Mouse (Mus musculus) adrenal gland, adult 2 months (tissue): ENCODE measurements at regions not wholly inside any gene's neighbourhood (a gene's known extent, or its start where the extent isn't known, plus 50 kb on each side); places are given as distances from the start of the nearest gene placed in this dataset.
A peak's percentile ranks its signal among the peaks of the same experiment; 100 is the strongest.

ENCODE experiments used
- DNase-seq: peaks from one replicate; pipeline ENCODE4 v3.0.0; 2021

DNA sequence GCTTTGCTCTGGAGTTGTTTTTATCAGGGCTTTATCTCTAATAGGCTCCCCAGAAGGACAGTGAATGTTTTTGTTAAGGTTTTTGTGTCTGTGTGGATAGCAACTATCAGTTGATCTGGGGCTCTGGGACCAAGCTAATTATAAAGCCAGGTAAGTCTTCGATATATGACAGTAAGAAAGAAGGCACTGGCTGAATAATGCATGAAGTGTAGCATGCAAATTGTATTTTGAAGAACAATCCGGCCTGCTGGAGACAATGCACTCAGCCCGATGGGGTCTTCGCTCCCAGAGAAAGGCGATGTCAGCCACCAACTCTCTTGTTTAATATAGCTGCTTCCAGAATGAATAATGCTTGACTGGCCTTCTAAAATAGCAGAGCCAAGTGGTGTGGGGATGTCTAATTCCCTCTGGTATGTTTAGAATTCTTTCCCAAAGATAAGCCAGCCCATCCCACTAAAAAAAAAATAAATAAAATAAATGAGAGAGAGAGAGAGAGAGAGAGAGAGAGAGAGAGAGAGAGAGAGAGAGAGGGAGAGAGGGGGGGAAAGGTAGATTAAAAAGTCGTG, 68.6 kb downstream of the Dad1 start:
- DNase-seq: no peak

DNA sequence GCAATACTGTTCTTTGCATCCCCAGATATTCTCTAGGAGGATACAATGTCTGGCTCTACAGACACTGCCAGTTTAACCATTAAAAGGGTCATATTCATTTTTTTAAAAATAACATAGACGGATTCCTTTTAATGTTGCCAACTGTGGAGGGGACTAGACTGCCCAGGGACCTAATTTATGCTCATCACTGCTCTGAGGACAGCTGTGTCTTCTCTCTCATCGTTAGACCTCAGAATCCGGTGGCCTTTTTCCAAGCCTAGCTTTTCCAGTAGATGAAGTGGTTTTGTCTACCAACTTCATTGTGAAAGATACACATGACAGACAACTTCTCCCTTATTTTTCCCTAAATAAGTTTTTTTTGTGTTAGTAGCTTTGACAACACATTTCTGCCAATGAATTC, 70.0 kb downstream of the Dad1 start:
- no peak for DNase-seq

DNA sequence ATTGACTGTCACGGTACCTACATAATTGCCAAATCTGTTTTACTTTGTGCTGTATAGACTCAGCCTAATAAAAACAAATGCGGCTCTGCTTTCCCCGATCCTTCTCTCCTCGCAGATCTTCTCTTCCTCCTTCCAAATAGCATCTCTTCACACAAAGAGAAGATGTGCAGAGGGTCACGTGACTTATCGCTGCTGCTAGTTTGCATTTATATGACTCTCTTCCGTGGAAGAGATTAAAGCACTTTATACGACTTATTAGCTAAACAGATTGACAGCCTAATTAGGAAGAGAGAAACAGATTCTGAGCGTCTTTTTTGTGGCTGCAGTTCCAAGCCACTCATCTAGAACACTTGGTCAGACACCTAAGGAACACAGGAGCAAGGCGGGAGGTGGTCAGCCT, 71.1 kb downstream of the Dad1 start:
- no peak for DNase-seq

DNA sequence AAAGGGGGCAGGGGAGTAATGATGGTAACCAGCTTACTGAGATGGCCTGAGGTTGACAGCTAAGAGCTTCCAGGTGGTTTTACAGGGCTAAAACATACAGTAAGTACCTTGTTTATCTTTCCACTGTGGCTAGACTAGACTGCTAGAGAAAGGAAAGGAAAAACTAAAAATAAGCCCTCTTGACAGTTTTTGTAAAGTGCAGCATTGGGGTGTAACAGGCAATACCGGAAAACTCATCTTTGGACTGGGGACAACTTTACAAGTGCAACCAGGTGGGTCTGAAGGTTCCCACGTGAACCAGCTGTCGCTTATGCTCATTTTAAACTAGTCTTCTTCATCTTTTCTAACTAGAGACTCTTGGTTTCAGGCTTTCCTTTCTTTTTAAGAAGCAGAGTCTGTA, 72.6 kb downstream of the Dad1 start:
- DNase-seq: no peak

DNA sequence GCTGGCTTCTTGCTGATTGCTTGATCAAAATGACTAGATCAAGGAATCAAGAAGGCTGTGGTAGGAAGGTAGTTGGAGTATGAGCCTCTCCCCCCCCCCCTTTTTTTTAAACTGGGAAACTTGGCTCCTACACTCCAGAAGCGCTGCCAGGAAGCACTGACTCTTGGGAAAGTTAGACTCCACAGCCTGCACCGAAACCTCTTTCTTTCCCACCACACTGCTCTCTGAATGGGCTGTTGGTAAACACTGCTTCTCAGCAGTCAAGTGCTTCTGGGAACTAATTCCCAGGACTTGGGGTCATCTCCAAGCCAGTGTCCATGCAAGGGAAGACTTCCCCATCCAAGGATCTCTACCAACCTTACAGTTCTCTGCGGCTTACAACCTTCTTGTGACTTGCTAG, 73.2 kb downstream of the Dad1 start:
- no peak for DNase-seq

DNA sequence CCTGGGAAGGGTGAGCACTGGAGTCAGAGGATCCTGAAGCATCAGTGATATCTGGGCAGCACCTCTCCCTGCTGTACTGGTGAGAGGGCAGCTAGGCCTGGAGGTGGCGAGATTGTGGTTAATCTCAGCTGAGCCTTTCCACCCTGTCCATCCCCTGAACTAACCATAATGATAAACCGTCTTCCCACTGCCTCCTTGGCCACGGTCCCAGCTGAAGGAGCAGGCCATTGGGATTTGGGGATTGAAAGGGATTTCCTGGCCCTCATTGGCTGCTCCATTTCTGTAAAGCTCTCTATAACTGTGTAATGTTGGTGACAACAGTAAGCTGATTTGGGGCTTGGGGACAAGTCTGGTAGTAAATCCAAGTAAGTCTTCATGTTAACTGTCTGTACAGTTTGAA, 73.6 kb downstream of the Dad1 start:
- no peak for DNase-seq

DNA sequence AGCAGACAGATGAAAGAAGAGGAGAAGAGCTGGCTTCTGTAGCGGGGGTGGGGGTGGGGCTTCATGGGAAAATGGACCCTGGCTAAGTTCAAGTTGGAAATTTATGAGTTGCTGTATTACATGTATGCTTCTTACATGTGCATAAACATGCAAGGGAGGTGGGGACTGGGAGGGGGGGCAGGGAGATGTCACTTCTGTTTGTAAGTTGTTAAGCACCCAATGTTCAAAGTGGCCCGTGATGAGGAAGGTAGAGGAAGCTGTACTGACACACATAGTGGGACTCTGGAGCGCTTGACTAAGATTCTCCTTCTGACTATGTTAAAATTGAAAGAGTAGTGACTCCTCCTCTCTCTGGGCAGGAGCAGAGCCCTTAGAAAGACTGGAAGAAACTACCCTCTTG, 75.0 kb downstream of the Dad1 start:
- no peak for DNase-seq

DNA sequence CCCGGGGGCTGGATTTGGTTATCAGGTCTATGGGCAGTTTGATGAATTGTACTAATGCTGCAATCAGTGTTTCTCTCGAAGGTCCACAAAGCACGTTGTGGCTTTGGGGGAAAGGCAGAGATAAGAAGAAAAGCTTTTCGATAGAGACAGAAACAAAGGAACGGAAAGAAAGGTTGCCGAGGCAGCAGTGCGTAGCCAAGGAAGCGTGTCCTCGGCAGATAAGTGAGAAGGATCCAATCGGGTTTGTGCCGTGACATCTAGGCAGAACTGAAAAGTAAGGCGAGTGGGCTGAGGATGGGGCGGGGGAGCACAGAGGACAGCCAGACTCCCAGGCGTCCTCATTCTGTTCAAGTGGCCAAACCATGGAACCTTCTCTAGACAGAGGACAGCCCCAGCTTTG, 77.4 kb downstream of the Dad1 start:
- DNase-seq: no peak

DNA sequence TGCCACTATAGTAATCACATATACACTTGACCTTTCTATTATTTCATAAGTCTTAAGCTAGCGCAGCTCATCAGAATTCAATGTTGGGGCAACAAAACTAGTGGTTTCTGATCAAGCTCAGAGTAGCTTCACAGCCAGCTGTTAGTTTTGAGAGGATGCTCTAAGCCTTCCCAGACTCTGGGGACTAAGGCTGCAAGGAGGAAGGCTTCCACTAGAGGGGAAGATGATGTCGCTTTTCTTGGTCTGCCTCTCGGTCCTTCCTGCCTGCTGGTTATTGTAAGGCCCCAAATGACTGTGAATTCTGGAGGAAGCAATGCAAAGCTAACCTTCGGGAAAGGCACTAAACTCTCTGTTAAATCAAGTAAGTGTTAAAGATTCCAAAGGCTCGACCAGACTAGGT, 78.4 kb downstream of the Dad1 start:
- no peak for DNase-seq

DNA sequence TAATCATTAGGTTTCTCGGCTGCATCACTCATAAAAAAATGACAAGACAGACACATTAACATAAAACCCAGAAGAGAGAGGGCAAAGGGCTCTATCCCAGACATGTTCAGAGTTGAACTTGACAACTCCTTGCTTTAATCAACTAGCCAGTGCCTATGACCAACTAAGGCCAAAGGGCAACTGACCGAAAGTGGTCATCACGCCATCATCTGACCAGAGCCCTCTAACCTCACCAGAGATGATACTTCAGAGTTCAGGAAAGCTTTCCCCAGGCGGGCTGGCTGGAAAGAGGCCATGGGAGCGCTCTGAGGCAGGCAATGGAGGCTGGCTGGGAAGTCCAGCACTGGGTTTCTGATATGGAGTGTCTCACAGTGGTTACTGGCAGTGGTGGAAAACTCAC, 80.6 kb downstream of the Dad1 start:
- DNase-seq: no peak

DNA sequence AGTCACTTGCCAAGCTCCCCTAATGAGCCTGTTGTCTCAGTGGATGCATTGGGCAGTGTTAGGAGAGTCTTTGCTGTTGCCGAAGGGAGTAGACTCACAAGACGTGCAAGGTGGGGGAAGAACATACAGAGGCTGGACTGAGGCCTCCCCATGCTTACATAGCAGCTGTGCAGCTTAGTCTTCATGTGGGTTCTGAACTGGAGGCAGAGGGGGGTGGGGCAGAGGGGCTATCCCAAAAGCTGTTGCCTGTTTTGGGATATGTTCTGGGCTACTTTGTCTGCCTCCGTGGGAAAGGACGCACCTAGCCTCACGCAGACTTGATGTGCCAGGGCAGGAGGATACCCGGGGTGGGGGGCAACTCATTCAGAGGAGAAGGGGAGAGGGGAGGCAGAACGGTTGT, 84.7 kb downstream of the Dad1 start:
- no peak for DNase-seq

DNA sequence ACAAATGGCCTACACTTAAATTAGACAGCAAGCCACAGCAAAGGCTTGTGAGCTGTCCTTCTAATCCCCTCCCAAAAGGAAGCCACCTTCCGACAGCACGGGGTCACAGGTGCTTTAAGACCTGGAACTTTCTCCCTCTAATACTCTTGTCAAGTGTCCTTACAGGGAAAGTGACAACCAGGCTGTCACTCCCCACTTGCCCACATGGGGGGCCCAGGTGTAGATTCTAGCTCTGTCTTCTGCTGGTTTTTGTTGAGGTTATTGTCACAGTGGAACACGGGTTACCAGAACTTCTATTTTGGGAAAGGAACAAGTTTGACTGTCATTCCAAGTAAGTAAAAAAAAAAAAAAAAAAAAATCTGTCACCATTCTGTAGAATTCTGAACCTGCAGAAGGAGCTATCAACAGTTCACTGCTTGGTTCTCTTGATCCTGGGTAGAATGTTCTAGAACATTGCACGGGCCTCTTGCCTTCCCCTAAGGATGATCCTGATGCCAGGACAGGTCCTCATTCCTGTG, 85.4 kb downstream of the Dad1 start:
- DNase-seq: no peak

DNA sequence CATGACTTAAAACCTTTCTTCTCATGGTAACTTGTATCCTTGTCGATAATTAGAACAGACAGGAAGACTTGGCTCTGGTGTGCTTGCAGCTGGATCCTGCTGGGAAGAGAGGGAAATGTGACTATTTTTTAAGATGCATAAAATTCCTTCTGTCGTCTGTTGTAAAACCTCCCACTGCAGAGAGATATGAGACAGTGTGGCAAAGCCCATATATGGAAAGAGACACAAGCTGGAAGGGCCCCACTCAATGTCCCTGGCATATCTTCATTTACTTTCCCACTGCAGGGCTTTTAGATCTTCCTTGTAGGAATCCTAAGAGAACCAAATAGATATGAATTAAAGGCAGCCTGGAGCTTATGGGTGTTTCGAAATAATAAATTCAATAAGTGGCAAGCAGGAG, 87.8 kb downstream of the Dad1 start:
- no peak for DNase-seq

DNA sequence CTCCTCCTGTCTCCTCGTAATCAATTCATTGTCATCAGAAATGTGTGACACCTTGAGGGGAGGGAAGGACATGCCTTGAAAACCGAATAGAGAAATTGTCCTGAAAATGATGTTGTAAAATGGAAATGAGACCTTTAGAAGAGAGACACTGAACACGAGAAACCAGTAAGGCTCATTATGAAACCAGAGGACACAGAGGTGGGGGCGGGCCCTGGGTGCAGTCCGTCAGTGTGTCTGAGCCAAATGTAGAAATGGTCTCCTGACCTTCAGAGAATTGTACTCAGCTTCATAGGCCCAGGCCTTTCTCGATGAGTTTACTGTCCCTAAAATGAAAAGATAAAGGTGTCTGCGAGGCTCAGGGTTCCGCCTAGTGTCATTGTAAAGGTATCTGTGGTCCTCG, 89.0 kb downstream of the Dad1 start:
- peak; percentile 34 for DNase-seq

DNA sequence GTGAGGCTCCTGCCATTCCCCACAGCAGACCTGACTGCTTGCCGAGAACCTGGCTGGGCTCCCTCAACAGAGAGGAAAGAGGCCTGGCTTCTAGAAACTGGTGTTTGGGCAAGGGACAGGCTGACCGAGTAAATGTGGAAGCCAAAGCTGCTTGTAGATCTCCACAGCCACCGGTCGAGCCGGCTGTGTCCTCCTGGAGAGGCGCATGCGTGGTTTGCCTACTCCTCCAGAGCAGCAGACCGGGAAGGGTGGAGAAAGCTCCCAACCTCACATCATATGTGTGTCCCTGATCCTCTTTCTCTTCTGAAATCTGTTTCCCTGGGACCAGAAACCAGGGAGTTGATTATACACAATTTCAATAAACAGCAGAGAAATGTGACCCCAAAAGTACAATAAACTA, 92.0 kb downstream of the Dad1 start:
- no peak for DNase-seq

DNA sequence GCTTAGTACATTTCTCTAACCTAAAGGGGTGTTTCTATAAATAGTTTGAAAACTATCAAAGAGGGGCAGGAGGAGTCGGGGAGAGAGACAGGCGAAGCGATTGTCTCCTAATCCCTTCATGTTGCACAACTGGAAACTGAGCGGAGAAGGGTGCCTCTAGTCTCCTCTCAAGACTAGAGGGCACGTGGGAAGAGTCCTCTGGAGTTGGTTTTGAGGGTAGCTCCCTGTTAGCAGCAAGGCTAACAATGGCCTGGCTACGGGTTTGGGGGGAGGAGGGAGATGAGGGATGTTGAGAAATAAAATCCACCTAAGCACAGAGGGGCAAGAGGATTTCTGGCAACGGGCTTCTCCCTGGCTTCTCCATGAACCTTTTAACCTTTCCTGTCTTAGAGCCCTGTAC, 92.7 kb downstream of the Dad1 start:
- DNase-seq: no peak

DNA sequence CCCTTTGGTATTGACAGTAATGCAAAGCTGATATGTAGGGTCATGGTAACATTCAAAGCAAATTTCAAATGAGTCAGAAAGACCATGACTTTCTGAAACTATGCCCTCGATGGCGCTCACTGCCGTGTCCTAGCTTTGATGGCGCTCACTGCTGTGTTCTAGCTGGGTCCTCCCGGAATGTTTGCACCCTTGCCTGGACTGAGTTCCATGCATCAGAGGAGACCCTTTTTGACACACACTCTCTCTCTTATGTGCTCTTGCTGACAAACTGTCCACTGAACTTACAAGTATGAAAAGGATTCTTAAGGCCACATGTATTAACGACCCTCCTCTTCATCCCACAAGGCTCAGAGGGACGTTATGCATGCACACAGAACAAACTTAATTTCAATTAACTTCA, 94.1 kb downstream of the Dad1 start:
- no peak for DNase-seq

DNA sequence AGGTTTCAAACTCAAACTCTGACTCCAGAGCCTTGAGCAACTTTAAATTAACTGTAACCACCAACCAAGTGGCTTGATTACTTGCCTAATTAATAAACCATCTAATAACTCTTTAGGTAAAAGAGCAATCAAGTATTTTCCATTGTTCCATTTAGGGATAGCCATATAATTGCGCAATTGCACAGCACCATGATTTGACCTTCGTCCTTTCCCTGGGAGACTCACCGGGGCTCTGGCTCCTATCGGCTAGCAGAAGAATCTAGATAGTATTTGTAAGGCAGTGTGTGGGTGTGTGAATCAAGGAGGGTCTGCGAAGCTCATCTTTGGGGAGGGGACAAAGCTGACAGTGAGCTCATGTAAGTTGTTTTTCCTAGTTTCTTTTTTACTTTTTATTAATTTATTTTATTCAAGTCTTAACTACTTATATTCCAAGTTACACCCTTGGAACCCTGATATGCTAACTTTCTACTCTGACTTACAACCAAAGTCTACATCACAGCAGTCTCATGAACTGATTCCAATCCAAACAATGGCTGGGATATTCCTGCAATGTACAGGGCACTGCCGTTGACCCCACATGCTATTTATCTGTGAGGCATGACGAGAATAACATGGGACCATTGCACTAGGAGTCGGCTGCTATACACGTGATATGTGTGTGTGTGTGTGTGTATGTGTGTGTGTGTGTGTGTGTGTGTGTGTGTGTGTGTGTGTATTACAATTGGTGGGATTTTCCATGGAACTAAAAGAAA, 95.5 kb downstream of the Dad1 start:
- no peak for DNase-seq

DNA sequence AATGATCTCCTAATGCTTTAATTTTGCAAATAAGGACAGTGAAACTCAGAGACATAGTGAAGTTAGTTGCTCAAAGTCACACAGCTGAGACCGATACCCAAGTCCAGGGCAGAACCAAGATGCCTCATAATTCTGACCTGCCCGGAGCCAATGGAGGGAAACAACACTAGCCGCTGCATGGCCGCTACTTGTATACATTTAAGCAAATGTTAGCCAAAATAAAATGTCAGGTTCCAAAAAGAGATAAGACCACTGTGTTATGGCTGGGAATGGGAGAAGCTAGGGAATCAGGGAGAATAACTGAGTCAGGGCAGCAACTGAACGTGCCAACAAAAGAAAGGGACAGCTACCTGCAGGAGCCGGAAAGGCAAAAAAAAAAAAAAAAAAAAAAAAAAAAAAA, 97.4 kb downstream of the Dad1 start:
- DNase-seq: no peak

DNA sequence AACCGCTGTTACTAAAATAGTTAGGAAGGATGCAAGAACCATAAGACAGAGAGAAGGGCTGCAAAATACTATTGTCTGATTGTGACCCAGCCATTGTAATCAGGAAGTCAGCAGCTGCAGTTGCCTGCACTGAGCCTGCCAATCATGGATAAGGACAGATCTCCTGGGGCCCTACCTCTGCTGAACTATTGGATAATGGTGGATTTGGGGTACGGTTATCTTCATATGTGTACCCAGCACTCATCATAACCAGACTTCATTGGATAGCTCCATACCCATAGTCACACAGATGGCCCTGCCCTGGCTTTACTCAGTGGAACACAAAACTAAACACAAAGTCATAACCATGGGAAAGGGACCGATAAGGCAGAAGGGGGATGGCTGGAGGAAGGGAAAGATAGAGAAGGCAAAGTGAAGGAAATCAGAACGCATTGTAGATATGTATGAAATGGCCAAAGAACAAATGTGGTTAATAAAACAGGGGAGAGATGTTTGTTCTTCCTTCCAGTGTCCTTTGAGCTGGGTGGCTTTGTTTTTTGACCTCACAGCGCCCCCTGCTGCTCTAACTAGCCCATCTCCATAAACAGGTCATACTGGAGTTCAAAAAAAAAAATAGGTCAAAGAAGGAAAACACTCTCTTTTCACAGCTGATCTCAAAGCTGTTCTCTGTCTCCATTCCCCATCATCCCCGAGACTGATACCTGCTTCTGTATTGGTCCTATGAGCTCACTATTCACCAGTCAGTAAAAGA, 101.2 kb downstream of the Dad1 start:
- DNase-seq: peak; percentile 81

DNA sequence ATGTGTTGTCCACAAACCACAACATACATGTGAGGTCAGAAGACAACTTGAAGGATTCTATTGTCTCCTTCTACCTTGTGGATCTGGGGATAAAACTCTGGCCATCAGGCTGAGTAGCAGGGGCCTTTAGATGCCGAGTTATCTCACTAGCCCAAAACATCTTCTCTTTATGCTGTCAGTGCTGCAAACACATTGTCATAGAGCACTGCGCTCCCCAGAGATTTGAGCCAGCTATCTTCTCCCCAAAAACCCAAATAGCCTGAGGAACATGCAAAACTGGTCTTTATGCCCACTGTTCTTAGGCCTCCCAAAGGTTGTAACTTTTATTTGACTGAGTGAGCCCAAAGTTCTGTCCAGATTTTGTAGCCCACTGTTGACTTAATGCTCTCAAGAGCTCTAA, 102.0 kb downstream of the Dad1 start:
- DNase-seq: no peak

DNA sequence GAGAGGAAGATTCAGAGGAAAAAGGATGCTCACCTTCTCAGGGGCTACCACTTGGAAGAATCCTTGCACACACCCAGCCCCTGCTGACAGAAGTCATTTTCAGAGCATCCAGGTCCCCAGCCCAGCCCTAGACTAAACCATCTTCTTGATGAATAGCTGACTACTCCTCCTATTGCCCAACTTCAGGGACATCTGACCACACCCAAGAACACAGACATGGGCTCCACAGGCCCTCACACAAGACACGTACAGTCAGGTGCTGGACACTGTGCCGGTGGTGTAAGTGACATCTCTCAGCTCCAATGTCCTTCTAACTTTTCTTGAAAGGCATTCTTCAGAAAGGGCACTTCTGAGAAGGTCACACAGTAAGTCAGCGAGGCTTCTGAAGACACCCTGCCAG, 102.6 kb downstream of the Dad1 start:
- DNase-seq: no peak

DNA sequence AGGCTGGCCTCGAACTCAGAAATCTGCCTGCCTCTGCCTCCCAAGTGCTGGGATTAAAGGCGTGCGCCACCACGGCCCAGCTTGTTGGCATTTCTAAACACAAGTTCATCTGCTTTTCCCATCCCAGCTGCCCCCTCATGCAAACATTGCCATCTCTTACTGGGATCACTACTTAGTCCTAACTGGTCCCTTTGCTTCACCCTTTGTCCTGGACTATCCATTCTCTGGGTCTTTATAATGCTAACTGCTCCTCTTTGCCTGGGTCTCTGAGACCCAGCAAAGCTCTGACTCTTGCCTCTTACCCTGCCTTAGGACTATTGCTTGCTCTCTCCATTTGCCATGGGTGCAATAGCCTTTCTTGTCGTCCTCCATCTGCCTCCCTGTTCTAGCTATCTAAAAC, 103.7 kb downstream of the Dad1 start:
- no peak for DNase-seq

DNA sequence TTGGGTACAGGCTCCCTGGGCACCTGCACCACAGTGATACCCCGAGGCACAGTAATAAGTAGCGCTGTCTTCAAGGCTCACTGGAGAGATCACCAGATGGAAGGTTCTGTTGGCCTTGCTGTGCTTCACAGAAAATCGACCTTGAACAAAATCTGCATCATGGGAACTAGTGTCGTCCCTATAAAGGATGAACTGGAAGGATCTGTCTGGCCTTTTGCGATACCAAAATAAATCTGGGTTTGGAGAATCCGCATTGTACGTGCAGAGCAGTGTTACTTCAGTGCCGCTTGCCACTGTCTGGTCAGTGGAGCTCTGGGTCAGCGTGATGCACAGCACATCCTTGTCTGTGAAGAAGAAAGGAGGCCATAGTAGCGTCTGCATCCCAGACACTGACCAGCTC, 105.3 kb downstream of the Dad1 start:
- DNase-seq: peak; percentile 13
